Mouse (Mus musculus) kidney, embryonic 14.5 days (tissue): ENCODE results near the gene Sox9. TPM values are rescaled to one million over a fixed set of nuclear protein-coding genes. Genes with fewer than 3 reads are reported as not detected.

Experiments used
- ATAC-seq: fragments of 200-750 bp; cut with Nextera tagmentation; 2 replicates; pipeline ENCODE4 v1.8.0; 2017; ENCODE audit warnings: moderate number of reproducible peaks, mild to moderate bottlenecking, moderate TSS enrichment, moderate library complexity; ENCODE audit not compliant: low FRiP score, low TSS enrichment
- H3K27ac ChIP-seq: fragments of 300-500 bp; sonication (generic); 2 replicates; pipeline ENCODE4 v1.5.1; 2014; ENCODE audit warnings: low read depth, mild to moderate bottlenecking, low read length, moderate library complexity, mixed read lengths
- H3K27me3 ChIP-seq: fragments of 300-500 bp; sonication (generic); 2 replicates; pipeline ENCODE4 v1.6.1; 2014; ENCODE audit warnings: mild to moderate bottlenecking, low read length; ENCODE audit not compliant: control insufficient read depth, insufficient read depth
- H3K36me3 ChIP-seq: fragments of 300-500 bp; sonication (generic); 2 replicates; pipeline ENCODE4 v1.6.1; 2014; ENCODE audit warnings: low read length, mixed read lengths; ENCODE audit not compliant: control insufficient read depth, insufficient read depth
- H3K4me1 ChIP-seq: fragments of 300-500 bp; sonication (generic); 2 replicates; pipeline ENCODE4 v1.6.1; 2014; ENCODE audit warnings: low read length, mixed read lengths; ENCODE audit not compliant: control insufficient read depth, insufficient read depth
- H3K4me2 ChIP-seq: fragments of 300-500 bp; sonication (generic); replicated peaks from 2 replicates; pipeline ENCODE4 v1.6.1; 2014; ENCODE audit warnings: low read depth, mild to moderate bottlenecking, low read length
- H3K4me3 ChIP-seq: fragments of 300-500 bp; sonication (generic); 2 replicates; pipeline ENCODE4 v1.5.1; 2014; ENCODE audit warnings: mild to moderate bottlenecking, low read length
- H3K9ac ChIP-seq: fragments of 300-500 bp; sonication (generic); 2 replicates; pipeline ENCODE4 v1.6.1; 2014; ENCODE audit warnings: low read depth, mild to moderate bottlenecking, low read length, moderate library complexity
- H3K9me3 ChIP-seq: fragments of 300-500 bp; sonication (generic); 2 replicates; pipeline ENCODE4 v1.6.1; 2016; ENCODE audit warnings: low read length; ENCODE audit not compliant: control insufficient read depth
- WGBS: fragments of 180-500 bp; shearing (Covaris S2); extraction: QIAGEN DNeasy Blood & Tissue Kit; methylation state at CpG from one replicate; pipeline ENCODE4 v1.1.7; 2014; 5-methylcytosine and 5-hydroxymethylcytosine counted together
- polyA plus RNA-seq: library from polyadenylated mRNA; unstranded; fragments of >200 nt; fragmentation: Nextera tagmentation; extraction: Ambion mirVana; gene quantifications from 2 replicates; pipeline ENCODE4 v1.2.1, GENCODE M21; 2014

Sox9 gene
- polyA plus RNA-seq, 1 experiment from 2014 or later: 42.4 TPM

DNA sequence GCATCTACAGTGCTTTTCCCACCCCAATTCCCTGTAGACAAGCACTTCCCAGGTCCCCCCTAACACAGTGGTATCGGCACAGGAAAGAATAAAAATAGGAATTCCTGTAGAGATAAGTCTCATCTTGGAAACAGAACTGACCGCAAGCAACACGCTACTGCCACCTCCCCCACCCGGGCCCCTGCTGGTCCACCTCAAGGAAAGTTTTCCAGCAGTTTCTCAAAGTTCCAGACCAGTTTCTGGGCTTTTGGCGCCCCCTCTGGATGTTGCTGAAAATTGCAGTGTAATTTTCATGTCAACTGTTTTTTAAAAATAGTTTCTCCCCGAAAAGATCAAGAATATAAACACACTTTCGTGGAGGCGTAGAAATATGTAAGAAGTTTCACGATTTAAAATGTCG lies 2.3 kb upstream of the Sox9 start:
- H3K36me3 ChIP-seq: no peaks in the 10 kb centered on the region
- no peak overlapping the region for H3K9ac ChIP-seq
- H3K4me3 ChIP-seq: no peak overlapping the region
- no peak overlapping the region for H3K27ac ChIP-seq
- peaks cover 24% of the 10 kb centered on the region for H3K27me3 ChIP-seq
- no peaks in the 10 kb centered on the region for H3K9me3 ChIP-seq
- H3K4me1 ChIP-seq: peaks cover 12% of the 10 kb centered on the region
- WGBS: under 1% methylated on average over 10 of the region's 10 CpGs
- ATAC-seq: no peak
- H3K4me2 ChIP-seq: no peak overlapping the region

GRCm38 (mm10) chr11:112780394-112780920 lies 1.6 kb upstream of the Sox9 start:
- H3K9me3 ChIP-seq: no peaks in the 10 kb centered on the region
- H3K27ac ChIP-seq: no peak overlapping the region
- no peak overlapping the region for H3K9ac ChIP-seq
- peaks cover 24% of the 10 kb centered on the region for H3K27me3 ChIP-seq
- 6% methylated on average over 19 of the region's 19 CpGs for WGBS
- no peak for ATAC-seq
- H3K36me3 ChIP-seq: no peaks in the 10 kb centered on the region
- peak overlapping the region; percentile 71; the same call in 1 of the 2 replicates for H3K4me3 ChIP-seq
- peaks cover 17% of the 10 kb centered on the region for H3K4me1 ChIP-seq
- H3K4me2 ChIP-seq: peak overlapping the region; percentile 89

DNA sequence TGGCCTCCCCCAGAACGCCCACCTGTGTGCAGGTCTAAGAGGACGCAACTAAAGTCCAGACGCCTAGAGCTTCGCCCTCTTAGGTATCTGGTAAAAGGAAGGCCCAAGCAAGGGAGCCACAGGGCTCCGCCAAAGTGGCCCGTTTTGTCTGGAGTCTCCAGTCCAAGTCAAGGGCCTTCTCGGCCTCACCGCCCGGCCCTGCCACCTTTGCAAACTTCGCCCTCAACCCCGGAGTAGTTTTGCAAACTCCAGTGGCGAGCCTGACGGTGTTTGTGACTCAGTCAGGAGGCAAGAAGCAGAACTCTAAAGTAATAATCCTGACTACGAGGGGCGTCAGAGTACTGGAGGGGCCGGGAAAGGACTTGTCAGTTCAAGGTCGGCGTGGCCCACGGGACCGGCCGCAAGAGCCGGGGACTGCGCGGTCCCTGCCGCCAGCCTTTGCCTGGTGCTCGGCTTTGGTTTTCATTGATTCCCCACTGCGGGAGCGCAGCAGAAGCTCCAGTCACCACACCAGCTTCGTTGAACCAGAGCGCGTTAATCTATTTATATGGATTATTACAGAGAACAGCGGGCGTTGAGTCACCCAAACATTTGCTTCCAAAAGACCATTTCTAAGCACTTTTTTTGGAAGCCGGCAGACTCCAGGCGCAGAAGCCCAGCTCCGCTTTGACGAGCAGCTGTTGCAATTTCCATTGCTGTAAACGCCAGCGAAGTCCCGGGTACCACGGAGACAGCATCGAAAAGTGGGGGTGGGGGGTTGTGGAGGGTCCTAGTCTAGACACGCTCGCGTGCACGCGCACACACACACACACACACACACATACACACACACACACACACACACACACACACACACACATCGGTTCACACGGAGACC lies 751 bp upstream of the Sox9 start:
- peak; percentile 17; the same call in 1 of the 2 replicates for ATAC-seq
- Histone ChIP-seq H3K9me3 (no peaks in the 10 kb centered on the region), H3K27ac (no peak overlapping the region; the same call in 1 of the 2 replicates), H3K27me3 (peaks cover 26% of the 10 kb centered on the region), H3K9ac (peak overlapping the region; percentile 80; the same call in 1 of the 2 replicates), H3K36me3 (no peaks in the 10 kb centered on the region), H3K4me1 (peaks cover 17% of the 10 kb centered on the region), H3K4me3 (peak overlapping the region; percentile 71), H3K4me2 (peak overlapping the region; percentile 89)
- WGBS: under 1% methylated on average over 47 of the region's 49 CpGs

GRCm38 (mm10) chr11:112782357-112783121 lies 515 bp downstream of the Sox9 start:
- under 1% methylated on average over 73 of the region's 75 CpGs for WGBS

DNA sequence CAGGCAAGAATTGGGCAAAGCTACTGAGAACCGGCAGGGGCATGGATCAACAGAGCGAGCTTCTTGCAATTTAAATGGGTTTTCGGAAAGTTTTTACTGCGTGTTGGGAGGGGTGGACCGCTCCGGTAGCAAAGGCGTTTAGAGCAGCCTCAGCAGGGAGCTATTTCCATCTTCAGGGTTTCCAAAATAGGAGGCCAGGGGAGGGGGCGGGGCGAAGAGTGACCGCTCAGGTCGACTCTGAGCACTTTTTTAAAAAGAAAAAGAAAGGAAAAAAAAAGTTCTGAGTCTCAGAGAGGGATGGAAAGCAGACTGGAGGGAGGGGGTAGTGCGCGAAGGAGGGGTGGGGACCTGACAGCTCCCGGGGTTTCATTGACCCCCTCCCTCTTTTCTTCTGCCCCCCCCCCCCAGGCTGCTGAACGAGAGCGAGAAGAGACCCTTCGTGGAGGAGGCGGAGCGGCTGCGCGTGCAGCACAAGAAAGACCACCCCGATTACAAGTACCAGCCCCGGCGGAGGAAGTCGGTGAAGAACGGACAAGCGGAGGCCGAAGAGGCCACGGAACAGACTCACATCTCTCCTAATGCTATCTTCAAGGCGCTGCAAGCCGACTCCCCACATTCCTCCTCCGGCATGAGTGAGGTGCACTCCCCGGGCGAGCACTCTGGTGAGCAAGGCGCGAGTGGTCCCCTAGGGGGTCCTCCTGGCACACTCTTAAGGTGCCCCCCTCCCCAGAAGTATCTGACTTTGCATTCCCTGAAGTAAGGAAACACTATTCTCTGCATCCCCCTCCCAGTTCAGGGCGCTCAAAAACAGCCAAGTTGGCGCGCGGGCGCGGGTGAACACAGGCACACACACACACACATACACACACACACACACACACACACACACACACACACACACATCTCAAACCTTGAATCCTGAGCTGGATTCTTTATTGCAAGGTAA lies 1.6 kb downstream of the Sox9 start:
- WGBS: under 1% methylated on average over 40 of the region's 42 CpGs
- H3K4me1 ChIP-seq: peaks cover 27% of the 10 kb centered on the region
- H3K27me3 ChIP-seq: peaks cover 16% of the 10 kb centered on the region
- no peak; the same call in 1 of the 2 replicates for ATAC-seq
- H3K9ac ChIP-seq: peak overlapping the region; percentile 80
- no peaks in the 10 kb centered on the region for H3K9me3 ChIP-seq
- peak overlapping the region; percentile 89 for H3K4me2 ChIP-seq
- peak overlapping the region; percentile 86; the same call in 1 of the 2 replicates for H3K27ac ChIP-seq
- no peaks in the 10 kb centered on the region for H3K36me3 ChIP-seq
- peak overlapping the region; percentile 71 for H3K4me3 ChIP-seq

More at GRCm38 (mm10) chr11:112782357-112783121, 515 bp downstream of the Sox9 start:
- Histone ChIP-seq H3K9ac (peak overlapping the region; percentile 80), H3K27me3 (peaks cover 25% of the 10 kb centered on the region), H3K4me3 (peak overlapping the region; percentile 71), H3K36me3 (no peaks in the 10 kb centered on the region), H3K9me3 (no peaks in the 10 kb centered on the region), H3K4me1 (peaks cover 17% of the 10 kb centered on the region), H3K4me2 (peak overlapping the region; percentile 89), H3K27ac (peak overlapping the region; percentile 86)
- ATAC-seq: peak; percentile 32

- Histone ChIP-seq H3K27ac (no peak overlapping the region), H3K27me3 (peaks cover 11% of the 10 kb centered on the region; the same call in 1 of the 2 replicates), H3K9me3 (no peaks in the 10 kb centered on the region), H3K4me2 (peak overlapping the region; percentile 89), H3K4me1 (peaks cover 27% of the 10 kb centered on the region), H3K36me3 (no peaks in the 10 kb centered on the region), H3K4me3 (peak overlapping the region; percentile 71), H3K9ac (peak overlapping the region; percentile 53)
- ATAC-seq: no peak
- WGBS: 3% methylated on average over 30 of the region's 30 CpGs
Observed at GRCm38 (mm10) chr11:112784347-112784902, 2.4 kb downstream of the Sox9 start.

DNA sequence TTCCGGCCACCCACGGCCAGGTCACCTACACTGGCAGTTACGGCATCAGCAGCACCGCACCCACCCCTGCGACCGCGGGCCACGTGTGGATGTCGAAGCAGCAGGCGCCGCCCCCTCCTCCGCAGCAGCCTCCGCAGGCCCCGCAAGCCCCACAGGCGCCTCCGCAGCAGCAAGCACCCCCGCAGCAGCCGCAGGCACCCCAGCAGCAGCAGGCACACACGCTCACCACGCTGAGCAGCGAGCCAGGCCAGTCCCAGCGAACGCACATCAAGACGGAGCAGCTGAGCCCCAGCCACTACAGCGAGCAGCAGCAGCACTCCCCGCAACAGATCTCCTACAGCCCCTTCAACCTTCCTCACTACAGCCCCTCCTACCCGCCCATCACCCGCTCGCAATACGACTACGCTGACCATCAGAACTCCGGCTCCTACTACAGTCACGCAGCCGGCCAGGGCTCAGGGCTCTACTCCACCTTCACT lies 2.9 kb downstream of the Sox9 start:
- no peaks in the 10 kb centered on the region for H3K36me3 ChIP-seq
- peak; percentile 7; the same call in 1 of the 2 replicates for ATAC-seq
- H3K4me2 ChIP-seq: peak overlapping the region; percentile 89
- 4% methylated on average over 34 of the region's 34 CpGs for WGBS
- H3K27me3 ChIP-seq: peaks cover 9% of the 10 kb centered on the region; the same call in 1 of the 2 replicates
- no peak overlapping the region for H3K27ac ChIP-seq
- H3K4me1 ChIP-seq: peaks cover 27% of the 10 kb centered on the region
- no peaks in the 10 kb centered on the region for H3K9me3 ChIP-seq
- peak overlapping the region; percentile 71 for H3K4me3 ChIP-seq
- H3K9ac ChIP-seq: peak overlapping the region; percentile 53
